Mouse (Mus musculus): ENCODE measurements at regions not wholly inside any gene's neighbourhood (a gene's known extent, or its start where the extent isn't known, plus 50 kb on each side); places are given as distances from the start of the nearest gene placed in this dataset.

GRCm38 (mm10) chr12:10597976-10598746 lies 207.6 kb downstream of the Rdh14 start:
- ATAC-seq (ENCODE audit: low read depth), result no peak
- Histone ChIP-seq H3K9ac (ENCODE audit: low read depth, low read length) (no peak overlapping the region), H3K4me2 (ENCODE audit: low read depth, low read length) (no peak overlapping the region), H3K27me3 (ENCODE audit: control insufficient read depth, insufficient read depth, low read depth, low read length) (no peaks in the 10 kb centered on the region), H3K27ac (ENCODE audit: low read length) (no peak overlapping the region), H3K36me3 (ENCODE audit: control insufficient read depth, insufficient read depth) (no peaks in the 10 kb centered on the region), H3K4me3 (ENCODE audit: low read depth, low read length) (no peak overlapping the region), H3K9me3 (replicated peaks; ENCODE audit: control insufficient read depth, low read length) (no peaks in the 10 kb centered on the region), H3K4me1 (ENCODE audit: control insufficient read depth, low read depth, low read length) (no peaks in the 10 kb centered on the region)
- WGBS (ENCODE audit: insufficient replicate concordance), result 8% methylated on average over 7 of the region's 7 CpGs

- Histone ChIP-seq H3K4me2 (ENCODE audit: low read depth, low read length) (no peak overlapping the region), H3K9ac (ENCODE audit: low read depth, low read length) (no peak overlapping the region), H3K4me1 (ENCODE audit: control insufficient read depth, low read depth, low read length) (no peaks in the 10 kb centered on the region), H3K36me3 (ENCODE audit: control insufficient read depth, insufficient read depth) (no peaks in the 10 kb centered on the region), H3K27ac (ENCODE audit: low read length) (no peak overlapping the region), H3K27me3 (ENCODE audit: control insufficient read depth, insufficient read depth, low read depth, low read length) (no peaks in the 10 kb centered on the region), H3K9me3 (replicated peaks; ENCODE audit: control insufficient read depth, low read length) (no peaks in the 10 kb centered on the region), H3K4me3 (ENCODE audit: low read depth, low read length) (no peak overlapping the region)
- no peak for ATAC-seq (ENCODE audit: low read depth)
- 62% methylated on average over 6 of the region's 6 CpGs for WGBS (ENCODE audit: insufficient replicate concordance)
Observed at GRCm38 (mm10) chr12:10600111-10600510, 209.5 kb downstream of the Rdh14 start.

- H3K9ac ChIP-seq (ENCODE audit: low read depth, low read length), result no peak overlapping the region
- H3K36me3 ChIP-seq (ENCODE audit: control insufficient read depth, insufficient read depth), result no peaks in the 10 kb centered on the region
- no peak for ATAC-seq (ENCODE audit: low read depth)
- no peaks in the 10 kb centered on the region for H3K27me3 ChIP-seq (ENCODE audit: control insufficient read depth, insufficient read depth, low read depth, low read length)
- H3K4me1 ChIP-seq (ENCODE audit: control insufficient read depth, low read depth, low read length), result no peaks in the 10 kb centered on the region
- H3K4me2 ChIP-seq (ENCODE audit: low read depth, low read length), result no peak overlapping the region
- no peak overlapping the region for H3K4me3 ChIP-seq (ENCODE audit: low read depth, low read length)
- H3K27ac ChIP-seq (ENCODE audit: low read length), result no peak overlapping the region
- H3K9me3 ChIP-seq (replicated peaks; ENCODE audit: control insufficient read depth, low read length), result no peaks in the 10 kb centered on the region
Observed at GRCm38 (mm10) chr12:10618319-10618718, 227.7 kb downstream of the Rdh14 start.

GRCm38 (mm10) chr12:10620541-10620940 lies 230.0 kb downstream of the Rdh14 start:
- Histone ChIP-seq H3K9me3 (replicated peaks; ENCODE audit: control insufficient read depth, low read length) (no peaks in the 10 kb centered on the region), H3K4me2 (ENCODE audit: low read depth, low read length) (no peak overlapping the region), H3K9ac (ENCODE audit: low read depth, low read length) (no peak overlapping the region), H3K27ac (ENCODE audit: low read length) (no peak overlapping the region), H3K27me3 (ENCODE audit: control insufficient read depth, insufficient read depth, low read depth, low read length) (no peaks in the 10 kb centered on the region), H3K4me1 (ENCODE audit: control insufficient read depth, low read depth, low read length) (no peaks in the 10 kb centered on the region), H3K4me3 (ENCODE audit: low read depth, low read length) (no peak overlapping the region), H3K36me3 (ENCODE audit: control insufficient read depth, insufficient read depth) (no peaks in the 10 kb centered on the region)
- ATAC-seq (ENCODE audit: low read depth), result no peak
- WGBS (ENCODE audit: insufficient replicate concordance), result 63% methylated on average over 3 of the region's 3 CpGs

GRCm38 (mm10) chr12:10638591-10638990 lies 248.0 kb downstream of the Rdh14 start:
- no peak overlapping the region for H3K27ac ChIP-seq (ENCODE audit: low read length)
- no peak overlapping the region for H3K9ac ChIP-seq (ENCODE audit: low read depth, low read length)
- no peaks in the 10 kb centered on the region for H3K9me3 ChIP-seq (replicated peaks; ENCODE audit: control insufficient read depth, low read length)
- H3K36me3 ChIP-seq (ENCODE audit: control insufficient read depth, insufficient read depth), result no peaks in the 10 kb centered on the region
- no peaks in the 10 kb centered on the region for H3K4me1 ChIP-seq (ENCODE audit: control insufficient read depth, low read depth, low read length)
- ATAC-seq (ENCODE audit: low read depth), result no peak
- WGBS (ENCODE audit: insufficient replicate concordance), result 37% methylated on average over 3 of the region's 3 CpGs
- no peak overlapping the region for H3K4me2 ChIP-seq (ENCODE audit: low read depth, low read length)
- no peak overlapping the region for H3K4me3 ChIP-seq (ENCODE audit: low read depth, low read length)
- no peaks in the 10 kb centered on the region for H3K27me3 ChIP-seq (ENCODE audit: control insufficient read depth, insufficient read depth, low read depth, low read length)

GRCm38 (mm10) chr12:10654466-10655184 lies 264.1 kb downstream of the Rdh14 start:
- WGBS (ENCODE audit: insufficient replicate concordance), result 63% methylated on average over 6 of the region's 6 CpGs
- Histone ChIP-seq H3K4me3 (ENCODE audit: low read depth, low read length) (no peak overlapping the region), H3K36me3 (ENCODE audit: control insufficient read depth, insufficient read depth) (no peaks in the 10 kb centered on the region), H3K4me1 (ENCODE audit: control insufficient read depth, low read depth, low read length) (no peaks in the 10 kb centered on the region), H3K9me3 (replicated peaks; ENCODE audit: control insufficient read depth, low read length) (no peaks in the 10 kb centered on the region), H3K9ac (ENCODE audit: low read depth, low read length) (no peak overlapping the region), H3K27ac (ENCODE audit: low read length) (no peak overlapping the region), H3K4me2 (ENCODE audit: low read depth, low read length) (no peak overlapping the region), H3K27me3 (ENCODE audit: control insufficient read depth, insufficient read depth, low read depth, low read length) (no peaks in the 10 kb centered on the region)
- no peak for ATAC-seq (ENCODE audit: low read depth)

- ATAC-seq (ENCODE audit: low read depth), result no peak
- no peaks in the 10 kb centered on the region for H3K27me3 ChIP-seq (ENCODE audit: control insufficient read depth, insufficient read depth, low read depth, low read length)
- no peaks in the 10 kb centered on the region for H3K36me3 ChIP-seq (ENCODE audit: control insufficient read depth, insufficient read depth)
- no peak overlapping the region for H3K27ac ChIP-seq (ENCODE audit: low read length)
- no peak overlapping the region for H3K4me2 ChIP-seq (ENCODE audit: low read depth, low read length)
- H3K4me3 ChIP-seq (ENCODE audit: low read depth, low read length), result no peak overlapping the region
- H3K9ac ChIP-seq (ENCODE audit: low read depth, low read length), result no peak overlapping the region
- no peaks in the 10 kb centered on the region for H3K4me1 ChIP-seq (ENCODE audit: control insufficient read depth, low read depth, low read length)
- no peaks in the 10 kb centered on the region for H3K9me3 ChIP-seq (replicated peaks; ENCODE audit: control insufficient read depth, low read length)
Observed at GRCm38 (mm10) chr12:10655185-10655544, 264.6 kb downstream of the Rdh14 start.

- no peaks in the 10 kb centered on the region for H3K4me1 ChIP-seq (ENCODE audit: control insufficient read depth, low read depth, low read length)
- no peak overlapping the region for H3K27ac ChIP-seq (ENCODE audit: low read length)
- 41% methylated on average over 2 of the region's 2 CpGs for WGBS (ENCODE audit: insufficient replicate concordance)
- no peak overlapping the region for H3K4me2 ChIP-seq (ENCODE audit: low read depth, low read length)
- no peaks in the 10 kb centered on the region for H3K9me3 ChIP-seq (replicated peaks; ENCODE audit: control insufficient read depth, low read length)
- no peak overlapping the region for H3K4me3 ChIP-seq (ENCODE audit: low read depth, low read length)
- no peak overlapping the region for H3K9ac ChIP-seq (ENCODE audit: low read depth, low read length)
- ATAC-seq (ENCODE audit: low read depth), result no peak
- H3K27me3 ChIP-seq (ENCODE audit: control insufficient read depth, insufficient read depth, low read depth, low read length), result no peaks in the 10 kb centered on the region
- H3K36me3 ChIP-seq (ENCODE audit: control insufficient read depth, insufficient read depth), result no peaks in the 10 kb centered on the region
Observed at GRCm38 (mm10) chr12:10658826-10659225, 268.3 kb downstream of the Rdh14 start.

GRCm38 (mm10) chr12:10686747-10687146 lies 296.2 kb downstream of the Rdh14 start:
- H3K9ac ChIP-seq (ENCODE audit: low read depth, low read length), result no peak overlapping the region
- H3K4me3 ChIP-seq (ENCODE audit: low read depth, low read length), result no peak overlapping the region
- H3K27me3 ChIP-seq (ENCODE audit: control insufficient read depth, insufficient read depth, low read depth, low read length), result no peaks in the 10 kb centered on the region
- H3K9me3 ChIP-seq (replicated peaks; ENCODE audit: control insufficient read depth, low read length), result no peaks in the 10 kb centered on the region
- no peak for ATAC-seq (ENCODE audit: low read depth)
- H3K4me2 ChIP-seq (ENCODE audit: low read depth, low read length), result no peak overlapping the region
- no peaks in the 10 kb centered on the region for H3K36me3 ChIP-seq (ENCODE audit: control insufficient read depth, insufficient read depth)
- H3K4me1 ChIP-seq (ENCODE audit: control insufficient read depth, low read depth, low read length), result no peaks in the 10 kb centered on the region
- 70% methylated on average over 4 of the region's 4 CpGs for WGBS (ENCODE audit: insufficient replicate concordance)
- H3K27ac ChIP-seq (ENCODE audit: low read length), result no peak overlapping the region
